Mouse (Mus musculus): Measurements from ENCODE around the gene Arvcf.
A peak's percentile ranks its signal among the peaks of the same experiment; 100 is the strongest.

Arvcf gene

GRCm38 (mm10) chr16:18347931-18348600 is at the start of gene Arvcf, which contains the start of gene Tango2:
TSS of gene Arvcf (plus strand) at chr16:18348182.
TSS of gene Tango2 (minus strand) at chr16:18348103.
- peak; percentile 94 to 96 for DNase-seq

- no peak for DNase-seq
Measured at GRCm38 (mm10) chr16:18308159-18308558, 39.8 kb upstream of the Arvcf start.

- no peak for DNase-seq
Measured at GRCm38 (mm10) chr16:18318992-18319391, 29.0 kb upstream of the Arvcf start.

- DNase-seq: no peak
Measured at GRCm38 (mm10) chr16:18321443-18321842, 26.5 kb upstream of the Arvcf start.

- no peak for DNase-seq
Measured at GRCm38 (mm10) chr16:18323460-18323859, 24.5 kb upstream of the Arvcf start.

GRCm38 (mm10) chr16:18324031-18324430 is 24.0 kb upstream of the Arvcf start:
- DNase-seq: no peak

GRCm38 (mm10) chr16:18325741-18326140 is 22.2 kb upstream of the Arvcf start:
- no peak for DNase-seq

GRCm38 (mm10) chr16:18327936-18328335 is 20.0 kb upstream of the Arvcf start:
- DNase-seq: no peak

GRCm38 (mm10) chr16:18328524-18328923 is 19.5 kb upstream of the Arvcf start:
- DNase-seq: no peak

- DNase-seq: peak in 1 of 2 experiments; percentile 10
Measured at GRCm38 (mm10) chr16:18333976-18334375, 14.0 kb upstream of the Arvcf start.

GRCm38 (mm10) chr16:18335981-18336380 is 12.0 kb upstream of the Arvcf start:
- no peak for DNase-seq

- DNase-seq: no peak
Measured at GRCm38 (mm10) chr16:18337261-18337660, 10.7 kb upstream of the Arvcf start.

GRCm38 (mm10) chr16:18339866-18340265 is 8.1 kb upstream of the Arvcf start:
- no peak for DNase-seq

- DNase-seq: no peak
Measured at GRCm38 (mm10) chr16:18341605-18342004, 6.4 kb upstream of the Arvcf start.

GRCm38 (mm10) chr16:18342076-18342475 is 5.9 kb upstream of the Arvcf start:
- DNase-seq: no peak

- peak in 1 of 2 experiments; percentile 16 for DNase-seq
Measured at GRCm38 (mm10) chr16:18342650-18343570, 5.1 kb upstream of the Arvcf start.

- DNase-seq: peak; percentile 97 to 98
Measured at GRCm38 (mm10) chr16:18343778-18344177, 4.2 kb upstream of the Arvcf start.

GRCm38 (mm10) chr16:18345243-18345642 is 2.7 kb upstream of the Arvcf start:
- DNase-seq: peak; percentile 91 to 94

- peak; percentile 64 to 76 for DNase-seq
Measured at GRCm38 (mm10) chr16:18348601-18349175, 706 bp downstream of the Arvcf start.

GRCm38 (mm10) chr16:18349761-18350325 is 1.9 kb downstream of the Arvcf start:
- no peak for DNase-seq

GRCm38 (mm10) chr16:18351313-18352055 is 3.5 kb downstream of the Arvcf start:
- DNase-seq: peak; percentile 69 to 78

- no peak for DNase-seq
Measured at GRCm38 (mm10) chr16:18353106-18353505, 5.1 kb downstream of the Arvcf start.

Data from kidney, postnatal 4 days (tissue).